Mouse (Mus musculus) embryonic facial prominence, embryonic 11.5 days (tissue): ENCODE measurements around the gene Stxbp5l. TPM values are rescaled to one million over a fixed set of nuclear protein-coding genes. Genes with fewer than 3 reads are reported as not detected.

Experiments used
- ATAC-seq: fragments of 200-750 bp; cut with Nextera tagmentation; replicated peaks from 2 replicates; pipeline ENCODE4 v1.8.0; 2017; ENCODE audit warnings: low read depth; ENCODE audit not compliant: insufficient number of reproducible peaks, low FRiP score, low TSS enrichment
- DNase-seq: peaks from one replicate; pipeline ENCODE4 v3.0.0-alpha.2; 2015; ENCODE audit warnings: low spot score
- H3K27ac ChIP-seq: fragments of 300-500 bp; sonication (generic); replicated peaks from 2 replicates; pipeline ENCODE4 v1.5.1; 2014; ENCODE audit warnings: mild to moderate bottlenecking, low read depth, low read length, control low read depth
- H3K27me3 ChIP-seq: fragments of 300-500 bp; sonication (generic); 2 replicates; pipeline ENCODE4 v1.6.1; 2014; ENCODE audit warnings: mild to moderate bottlenecking, low read length, moderate library complexity, mixed read lengths; ENCODE audit not compliant: control insufficient read depth, insufficient read depth
- H3K36me3 ChIP-seq: fragments of 300-500 bp; sonication (generic); replicated peaks from 2 replicates; pipeline ENCODE4 v1.6.1; 2014; ENCODE audit warnings: low read depth, mild to moderate bottlenecking, low read length, moderate library complexity, mixed read lengths; ENCODE audit not compliant: control insufficient read depth, insufficient read depth
- H3K4me1 ChIP-seq: fragments of 300-500 bp; sonication (generic); 2 replicates; pipeline ENCODE4 v1.6.1; 2014; ENCODE audit warnings: low read length, mixed read lengths; ENCODE audit not compliant: control insufficient read depth, insufficient read depth
- H3K4me2 ChIP-seq: fragments of 300-500 bp; sonication (generic); 2 replicates; pipeline ENCODE4 v1.6.1; 2014; ENCODE audit warnings: low read depth, mild to moderate bottlenecking, control low read depth, low read length, moderate library complexity
- H3K4me3 ChIP-seq: fragments of 300-500 bp; sonication (generic); 2 replicates; pipeline ENCODE4 v1.5.1; 2014; ENCODE audit warnings: low read depth, low read length, control low read depth
- H3K9ac ChIP-seq: fragments of 300-500 bp; sonication (generic); replicated peaks from 2 replicates; pipeline ENCODE4 v1.6.1; 2014; ENCODE audit warnings: mild to moderate bottlenecking, control low read depth, low read length
- H3K9me3 ChIP-seq: fragments of 300-500 bp; sonication (generic); replicated peaks from 2 replicates; pipeline ENCODE4 v1.6.1; 2016; ENCODE audit warnings: mild to moderate bottlenecking, low read length, inconsistent platforms, mixed read lengths; ENCODE audit not compliant: control insufficient read depth
- WGBS: fragments of 180-500 bp; shearing (Covaris S2); extraction: QIAGEN DNeasy Blood & Tissue Kit; methylation state at CpG from one replicate; pipeline ENCODE4 v1.1.7; 2014; 5-methylcytosine and 5-hydroxymethylcytosine counted together
- polyA plus RNA-seq: library from polyadenylated mRNA; unstranded; fragments of >200 nt; fragmentation: Nextera tagmentation; extraction: Ambion mirVana; gene quantifications from 2 replicates; pipeline ENCODE4 v1.2.1, GENCODE M21; 2014

Stxbp5l gene
- polyA plus RNA-seq, 1 experiment from 2014 or later: 0.31 TPM

- no peak overlapping the region for H3K27ac ChIP-seq
- H3K9me3 ChIP-seq: no peaks in the 10 kb centered on the region
Observed at GRCm38 (mm10) chr16:37389964-37390363, 5.2 kb upstream of the Stxbp5l start.

GRCm38 (mm10) chr16:37389201-37389905 lies 4.6 kb upstream of the Stxbp5l start:
- Histone ChIP-seq H3K27me3 (peaks cover under 1% of the 10 kb centered on the region; the same call in 1 of the 2 replicates), H3K36me3 (no peaks in the 10 kb centered on the region), H3K4me3 (no peak overlapping the region), H3K9ac (no peak overlapping the region), H3K4me1 (no peaks in the 10 kb centered on the region; the same call in 1 of the 2 replicates), H3K27ac (no peak overlapping the region), H3K4me2 (no peak overlapping the region), H3K9me3 (no peaks in the 10 kb centered on the region)
- no peak for ATAC-seq
- 74% methylated on average over 4 of the region's 4 CpGs for WGBS
- DNase-seq: no peak

More at GRCm38 (mm10) chr16:37389964-37390363, 5.2 kb upstream of the Stxbp5l start:
- Histone ChIP-seq H3K4me2 (no peak overlapping the region), H3K9ac (no peak overlapping the region), H3K4me3 (no peak overlapping the region), H3K27me3 (no peaks in the 10 kb centered on the region), H3K36me3 (no peaks in the 10 kb centered on the region), H3K4me1 (no peaks in the 10 kb centered on the region)
- ATAC-seq (no peak), DNase-seq (no peak)

- DNase-seq (peak; percentile 28), ATAC-seq (peak; percentile 90)
- Histone ChIP-seq H3K27ac (no peak overlapping the region), H3K4me2 (peak overlapping the region; percentile 97), H3K36me3 (no peaks in the 10 kb centered on the region), H3K9me3 (no peaks in the 10 kb centered on the region), H3K27me3 (peaks cover 4% of the 10 kb centered on the region; the same call in 1 of the 2 replicates), H3K4me3 (peak overlapping the region; percentile 45), H3K9ac (peak overlapping the region; percentile 26), H3K4me1 (peaks cover 2% of the 10 kb centered on the region; the same call in 1 of the 2 replicates)
- WGBS: 2% methylated on average over 29 of the region's 30 CpGs
Observed at GRCm38 (mm10) chr16:37384369-37384768, 393 bp downstream of the Stxbp5l start.

GRCm38 (mm10) chr16:37383426-37383825 lies 1.3 kb downstream of the Stxbp5l start:
- Histone ChIP-seq H3K4me1 (peaks cover 2% of the 10 kb centered on the region; the same call in 1 of the 2 replicates), H3K9ac (no peak overlapping the region), H3K9me3 (no peaks in the 10 kb centered on the region), H3K27me3 (peaks cover 4% of the 10 kb centered on the region; the same call in 1 of the 2 replicates), H3K4me2 (no peak overlapping the region), H3K36me3 (no peaks in the 10 kb centered on the region), H3K4me3 (no peak overlapping the region), H3K27ac (no peak overlapping the region)
- 45% methylated on average over 4 of the region's 4 CpGs for WGBS
- no peak for ATAC-seq
- no peak for DNase-seq

- WGBS: 81% methylated on average over 1 of the region's 1 CpGs
- Histone ChIP-seq H3K36me3 (no peaks in the 10 kb centered on the region), H3K4me3 (no peak overlapping the region), H3K4me1 (no peaks in the 10 kb centered on the region), H3K9ac (no peak overlapping the region), H3K27me3 (no peaks in the 10 kb centered on the region), H3K9me3 (no peaks in the 10 kb centered on the region), H3K4me2 (no peak overlapping the region), H3K27ac (no peak overlapping the region)
- DNase-seq (no peak), ATAC-seq (no peak)
Observed at GRCm38 (mm10) chr16:37372716-37373115, 12.0 kb downstream of the Stxbp5l start.

- Histone ChIP-seq H3K27me3 (no peaks in the 10 kb centered on the region), H3K27ac (no peak overlapping the region), H3K9ac (no peak overlapping the region), H3K4me3 (no peak overlapping the region), H3K4me2 (no peak overlapping the region), H3K4me1 (no peaks in the 10 kb centered on the region), H3K36me3 (no peaks in the 10 kb centered on the region), H3K9me3 (no peaks in the 10 kb centered on the region)
- DNase-seq (no peak), ATAC-seq (no peak)
- 87% methylated on average over 4 of the region's 4 CpGs for WGBS
Observed at GRCm38 (mm10) chr16:37367426-37367825, 17.3 kb downstream of the Stxbp5l start.

- WGBS: 84% methylated on average over 2 of the region's 2 CpGs
- DNase-seq (no peak), ATAC-seq (no peak)
- H3K27me3 ChIP-seq: no peaks in the 10 kb centered on the region
- H3K9me3 ChIP-seq: no peaks in the 10 kb centered on the region
- H3K4me1 ChIP-seq: no peaks in the 10 kb centered on the region
- no peak overlapping the region for H3K27ac ChIP-seq
- H3K4me3 ChIP-seq: no peak overlapping the region
- H3K4me2 ChIP-seq: no peak overlapping the region
- H3K9ac ChIP-seq: no peak overlapping the region
- no peaks in the 10 kb centered on the region for H3K36me3 ChIP-seq
Observed at GRCm38 (mm10) chr16:37363958-37364357, 20.8 kb downstream of the Stxbp5l start.

- Histone ChIP-seq H3K9ac (no peak overlapping the region), H3K4me3 (no peak overlapping the region), H3K4me2 (no peak overlapping the region), H3K9me3 (no peaks in the 10 kb centered on the region), H3K36me3 (no peaks in the 10 kb centered on the region), H3K27ac (no peak overlapping the region), H3K4me1 (no peaks in the 10 kb centered on the region), H3K27me3 (no peaks in the 10 kb centered on the region)
- ATAC-seq (no peak), DNase-seq (no peak)
- WGBS: 88% methylated on average over 3 of the region's 3 CpGs
Observed at GRCm38 (mm10) chr16:37355621-37356020, 29.1 kb downstream of the Stxbp5l start.
